Comparison of ENCODE assay signal across 14 mouse cellular contexts in the genomic region with DNA sequence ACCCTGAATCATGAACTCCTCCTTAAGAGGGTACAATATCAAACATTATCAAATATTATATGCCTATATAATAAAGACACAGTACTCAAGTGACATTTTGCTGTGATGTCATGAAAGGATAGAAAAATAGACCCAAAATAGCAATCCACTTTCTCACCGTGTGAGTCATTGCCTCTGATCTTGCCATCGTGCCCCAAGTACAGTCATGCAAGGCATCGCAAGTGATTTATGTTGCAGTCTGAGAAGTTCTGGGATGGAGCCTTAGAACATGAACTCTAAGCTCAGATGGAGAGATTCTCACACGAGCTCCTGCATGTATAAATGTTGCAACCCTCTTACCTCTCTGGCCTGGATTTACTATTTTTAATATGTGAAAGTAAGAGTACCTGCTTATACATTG.
"Had no signal": no experiment of that assay in that cellular context is flagged by ENCODE, and none has a peak within 500 bp of the region (broad histone marks: within the 10 kb centered on the region; RNA-seq: fewer than 3 reads in every experiment).

No protein-coding gene starts in this region.

- H3K4me3 ChIP-seq: kidney, embryonic 15.5 days; limb, embryonic 13.5 days; midbrain, embryonic 10.5 days; neural tube, embryonic 13.5 days; stomach, embryonic 15.5 days had no signal

- H3K36me3 ChIP-seq: kidney, embryonic 15.5 days; limb, embryonic 13.5 days; midbrain, embryonic 10.5 days; neural tube, embryonic 13.5 days; stomach, embryonic 15.5 days had no signal

- H3K9ac ChIP-seq: kidney, embryonic 15.5 days; limb, embryonic 13.5 days; liver, embryonic 14.5 days; neural tube, embryonic 13.5 days; stomach, embryonic 15.5 days had no signal

- H3K4me2 ChIP-seq: kidney, embryonic 15.5 days; limb, embryonic 13.5 days; neural tube, embryonic 13.5 days; stomach, embryonic 15.5 days had no signal

- DNase-seq: kidney, postnatal 36 days; left cerebral cortex, postnatal 4 days; lung, adult 18-20 months; midbrain, embryonic 14.5 days; retina, postnatal 1 day; right cerebral cortex, postnatal 4 days; thymus, adult 2 months; thymus, postnatal 25 days had no signal

- H3K27ac ChIP-seq: kidney, embryonic 15.5 days; limb, embryonic 13.5 days; liver, embryonic 14.5 days; midbrain, embryonic 10.5 days; neural tube, embryonic 13.5 days; stomach, embryonic 15.5 days had no signal

- H3K27me3 ChIP-seq: kidney, embryonic 15.5 days; limb, embryonic 13.5 days; neural tube, embryonic 13.5 days; stomach, embryonic 15.5 days had no signal

- H3K9me3 ChIP-seq: kidney, embryonic 15.5 days; limb, embryonic 13.5 days; midbrain, embryonic 10.5 days; neural tube, embryonic 13.5 days; stomach, embryonic 15.5 days had no signal
